Mouse (Mus musculus): ENCODE measurements around the gene Gpr68.

- TF ChIP-seq CTCF (conservative IDR thresholded peaks at IDR 0.05; ENCODE audit: low read length), result no peak
- TF ChIP-seq NANOG (IDR thresholded peaks at IDR 0.05; ENCODE audit: borderline replicate concordance, low read length), result no peak
- TF ChIP-seq POU5F1 (IDR thresholded peaks at IDR 0.05; ENCODE audit: borderline replicate concordance, low read length), result no peak
Observed at GRCm38 (mm10) chr12:100943146-100943545, 35.1 kb upstream of the Gpr68 start.

All from E14TG2a.4 (cell line).